Mouse (Mus musculus) heart, adult 2 months (tissue): ENCODE results near the gene Jaml. TPM values are rescaled to one million over a fixed set of nuclear protein-coding genes. Genes with fewer than 3 reads are reported as not detected.

ENCODE experiments used
- DNase-seq, 2 experiments: peaks; one replicate each; pipeline ENCODE4 v3.0.0; 2021
- H3K27ac ChIP-seq: fragments of 200-600 bp; 2 replicates; pipeline ENCODE4 v1.8.1; 2022
- H3K27me3 ChIP-seq: fragments of 200-500 bp; 2 replicates; pipeline ENCODE4 v1.6.1; 2012; ENCODE audit warnings: mild to moderate bottlenecking, low read length, inconsistent platforms, mixed read lengths; ENCODE audit not compliant: control insufficient read depth, insufficient read depth
- H3K36me3 ChIP-seq: fragments of 200-500 bp; 2 replicates; pipeline ENCODE4 v1.6.1; 2012; ENCODE audit warnings: low read length, inconsistent platforms; ENCODE audit not compliant: control insufficient read depth, insufficient read depth
- H3K4me1 ChIP-seq: fragments of 200-500 bp; 2 replicates; pipeline ENCODE4 v1.6.1; 2011; ENCODE audit warnings: low read length; ENCODE audit not compliant: control insufficient read depth, insufficient read depth
- H3K4me3 ChIP-seq: fragments of 200-600 bp; 2 replicates; pipeline ENCODE4 v1.8.1; 2022
- H3K79me2 ChIP-seq: fragments of 200-500 bp; replicated peaks from 2 replicates; pipeline ENCODE4 v1.6.1; 2012; ENCODE audit warnings: mild to moderate bottlenecking, inconsistent platforms, low read length, moderate library complexity, mixed read lengths; ENCODE audit not compliant: control insufficient read depth, insufficient read depth
- H3K9ac ChIP-seq: fragments of 200-500 bp; 2 replicates; pipeline ENCODE4 v1.6.1; 2012; ENCODE audit warnings: low read depth, mild to moderate bottlenecking, control low read depth, inconsistent platforms, low read length, mixed read lengths
- CTCF ChIP-seq: fragments of 200-600 bp; IDR thresholded peaks from 2 replicates; pipeline ENCODE4 v1.8.1; 2022; ENCODE audit warnings: antibody characterized with exemption, mild to moderate bottlenecking, moderate library complexity
- EP300 ChIP-seq: fragments of 200-500 bp; IDR thresholded peaks from 2 replicates; pipeline ENCODE4 v1.6.1; 2011; ENCODE audit warnings: low read depth, low read length, control low read depth; ENCODE audit not compliant: insufficient read depth
- POLR2A ChIP-seq: fragments of 200-500 bp; IDR thresholded peaks from 2 replicates; pipeline ENCODE4 v1.6.1; 2011; ENCODE audit warnings: mild to moderate bottlenecking, low read depth, low read length, control low read depth; ENCODE audit not compliant: insufficient read depth
- WGBS: fragments of 180-500 bp; shearing (Covaris S2); methylation state at CpG from one replicate; pipeline ENCODE4 v1.1.7; 2018; 5-methylcytosine and 5-hydroxymethylcytosine counted together
- intact Hi-C: fragments of 180-260 bp; cut with DNase I; formaldehyde crosslinking; loops from one replicate; pipeline ENCODE4 v1.15.1; 2025
- polyA plus RNA-seq: library from polyadenylated mRNA; depleted of rRNA; stranded (reverse); fragments of >200 nt; gene quantifications from 2 replicates; pipeline ENCODE4 v1.2.3, GENCODE M21; 2012
- total RNA-seq, 2 experiments: library from RNA; stranded (reverse); gene quantifications; 2 replicates each; pipeline ENCODE4 v1.2.3; 2021

Jaml gene
- total and polyA plus RNA-seq, 3 experiments, result 0.14 to 0.29 (median 0.20) TPM

DNA sequence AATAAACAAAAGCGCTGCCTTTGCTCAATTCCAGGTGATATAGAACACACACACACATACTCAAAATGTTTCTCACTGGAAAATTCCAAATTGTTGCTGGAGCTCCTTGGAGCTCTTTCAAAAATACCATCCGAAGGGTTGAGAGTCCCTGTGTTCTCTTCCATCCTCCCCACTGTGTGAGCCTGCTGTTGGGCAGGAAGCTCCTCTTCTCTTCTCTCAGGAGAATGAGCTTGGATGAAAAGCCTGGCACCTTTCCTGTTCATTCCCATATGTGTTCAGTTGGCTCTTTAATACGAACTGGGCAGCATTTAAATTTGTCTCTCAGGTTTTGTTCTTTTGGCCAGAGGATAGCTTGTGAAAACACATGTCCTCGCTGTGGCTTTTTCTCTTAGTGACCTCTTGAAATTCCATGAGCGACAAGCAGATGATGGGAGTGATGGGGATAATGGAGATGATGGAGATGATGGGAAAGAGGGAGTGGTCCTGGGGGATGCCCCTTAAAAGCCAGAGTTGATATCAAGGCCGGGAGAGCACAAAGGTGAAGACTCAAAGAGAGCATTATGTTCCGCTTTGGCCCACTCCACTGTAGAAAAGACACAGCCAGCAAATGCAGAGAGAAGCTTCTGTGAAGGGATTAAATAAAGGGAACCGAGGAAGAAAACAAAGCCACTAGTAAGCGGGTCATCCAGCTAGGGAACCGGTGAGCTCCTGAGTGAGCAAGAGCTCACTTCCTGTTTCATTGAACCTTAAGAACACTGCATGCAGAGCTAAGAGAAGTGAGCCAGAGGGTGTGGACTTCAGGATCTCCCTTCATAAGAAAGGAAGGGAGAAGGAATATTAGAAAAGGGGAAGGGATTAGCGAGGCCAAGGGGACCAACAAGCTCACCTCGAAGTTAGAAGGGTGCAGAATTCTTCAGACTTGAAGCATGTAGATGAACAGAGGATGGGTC, 7.0 kb downstream of the Jaml start:
- Histone ChIP-seq H3K79me2 (no peaks in the 10 kb centered on the region), H3K36me3 (no peaks in the 10 kb centered on the region), H3K9ac (no peak overlapping the region), H3K27ac (no peak overlapping the region), H3K4me1 (no peaks in the 10 kb centered on the region), H3K27me3 (peaks cover 3% of the 10 kb centered on the region; the same call in 1 of the 2 replicates), H3K4me3 (no peak overlapping the region)
- DNase-seq, result no peak
- 68% methylated on average over 12 of the region's 12 CpGs for WGBS
- no peak for TF ChIP-seq CTCF
- no peak for TF ChIP-seq EP300
- no peak for TF ChIP-seq POLR2A
- intact Hi-C loops, result no loop called here

DNA sequence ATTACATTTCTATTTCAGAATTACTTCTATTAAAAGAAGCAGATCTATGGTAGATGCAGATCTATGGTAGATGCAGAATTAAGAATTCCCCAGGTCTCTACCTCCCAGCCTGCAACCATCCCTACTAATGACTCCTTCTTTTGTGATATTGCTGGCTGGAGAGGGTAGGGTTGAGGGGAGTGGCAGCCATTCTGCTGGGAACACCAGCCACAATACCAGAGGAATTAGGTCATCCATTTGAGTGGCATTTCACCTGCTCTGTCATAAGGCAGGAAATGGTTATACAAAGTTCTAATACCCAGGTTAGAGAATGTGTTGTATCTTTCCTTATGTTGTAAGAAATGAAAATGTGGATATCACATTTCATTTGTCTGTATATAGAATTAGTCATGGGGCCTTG, 9.1 kb downstream of the Jaml start:
- no peak for TF ChIP-seq POLR2A
- no peak for TF ChIP-seq CTCF
- no peak for TF ChIP-seq EP300

DNA sequence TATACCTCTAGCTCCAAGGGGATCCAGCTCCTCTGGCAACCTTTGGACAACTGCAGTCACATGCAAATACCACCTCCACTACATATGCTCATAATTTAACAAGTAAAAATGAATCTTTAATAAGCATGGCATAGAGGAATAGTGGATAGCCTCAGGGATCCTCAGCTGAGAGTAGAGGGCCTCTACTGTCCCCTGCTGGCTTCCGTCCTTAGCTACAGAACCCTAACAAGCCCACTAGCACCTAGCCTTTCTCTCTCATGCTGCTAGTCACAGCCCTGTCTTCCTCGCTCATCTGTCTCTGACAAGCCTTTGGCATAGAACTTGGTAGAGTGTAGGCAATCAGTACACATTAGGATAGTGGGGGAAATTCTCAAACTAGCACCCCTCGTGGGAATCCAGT, 11.8 kb downstream of the Jaml start:
- WGBS, result 67% methylated on average over 3 of the region's 3 CpGs
- Histone ChIP-seq H3K79me2 (no peaks in the 10 kb centered on the region), H3K36me3 (no peaks in the 10 kb centered on the region), H3K9ac (no peak overlapping the region), H3K4me3 (no peak overlapping the region), H3K27me3 (peaks cover 2% of the 10 kb centered on the region; the same call in 1 of the 2 replicates), H3K4me1 (peaks cover 1% of the 10 kb centered on the region; the same call in 1 of the 2 replicates), H3K27ac (no peak overlapping the region)
- intact Hi-C loops, result no loop called here
- no peak for DNase-seq
- TF ChIP-seq POLR2A (no peak), CTCF (no peak), EP300 (no peak)

More for the DNA sequence above, 9.1 kb downstream of the Jaml start:
- no peak overlapping the region for H3K4me3 ChIP-seq
- no peak overlapping the region for H3K27ac ChIP-seq
- H3K79me2 ChIP-seq, result no peaks in the 10 kb centered on the region
- H3K9ac ChIP-seq, result no peak overlapping the region
- DNase-seq, result no peak
- no peaks in the 10 kb centered on the region for H3K27me3 ChIP-seq
- intact Hi-C loops, result no loop called here
- H3K36me3 ChIP-seq, result no peaks in the 10 kb centered on the region
- peaks cover 1% of the 10 kb centered on the region; the same call in 1 of the 2 replicates for H3K4me1 ChIP-seq

DNA sequence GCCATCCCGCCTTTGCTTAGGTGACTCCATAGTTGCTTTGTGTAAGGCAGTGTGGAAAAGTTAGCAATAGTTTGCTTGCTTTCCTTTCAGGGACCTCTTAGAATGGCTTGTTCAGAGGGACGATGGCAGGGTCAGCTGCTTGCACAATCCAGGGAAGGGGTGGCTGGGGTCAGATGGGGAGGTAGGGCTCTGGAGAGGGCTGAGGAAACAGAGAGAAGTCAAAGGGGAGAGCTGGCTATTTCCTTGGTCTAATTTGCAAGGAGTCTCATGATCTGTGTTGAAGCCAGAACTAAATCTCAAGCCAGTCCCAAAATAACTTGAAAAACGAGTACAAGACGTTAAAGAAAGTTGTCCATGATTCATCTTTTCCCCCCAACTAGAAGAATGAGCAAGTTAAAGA, 13.7 kb downstream of the Jaml start:
- TF ChIP-seq EP300 (no peak), CTCF (no peak), POLR2A (no peak)

DNA sequence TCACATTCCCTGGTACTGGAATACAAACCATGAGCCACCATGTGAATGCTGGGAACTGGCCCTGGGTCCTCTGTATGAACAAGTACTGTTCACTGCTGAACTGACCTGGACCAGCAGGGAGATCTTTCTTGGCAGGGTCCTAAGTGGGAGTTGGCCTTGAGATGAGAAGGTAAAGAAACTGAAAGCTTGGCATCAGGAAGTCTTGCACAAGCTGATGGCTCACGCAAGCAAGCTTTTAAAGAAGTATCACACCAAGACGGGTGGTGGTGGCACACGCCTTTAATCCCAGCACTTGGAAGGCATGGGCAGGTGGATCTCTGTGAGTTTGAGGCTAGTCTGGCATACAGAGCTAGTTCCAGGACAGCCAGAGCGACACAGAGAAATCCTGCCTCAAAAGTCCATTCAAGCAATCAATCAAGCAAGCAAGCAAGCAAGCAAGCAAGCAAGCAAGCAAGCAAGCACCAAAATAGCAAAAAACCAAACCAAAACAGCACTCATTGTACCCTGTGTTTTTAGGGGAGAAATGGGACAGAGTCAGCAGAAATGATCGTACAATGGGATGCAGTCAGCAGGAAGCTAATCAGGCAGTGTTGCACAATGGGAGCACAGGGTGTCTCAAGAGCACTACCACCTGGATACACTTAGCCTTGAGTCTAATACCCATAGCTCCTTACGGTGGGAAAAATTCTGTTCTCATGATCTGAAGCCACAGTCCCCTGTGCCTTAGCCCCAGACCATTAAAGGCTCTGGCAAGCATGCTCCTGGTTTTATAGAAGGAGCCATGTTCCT, 16.4 kb downstream of the Jaml start:
- peaks cover 2% of the 10 kb centered on the region; the same call in 1 of the 2 replicates for H3K27me3 ChIP-seq
- TF ChIP-seq POLR2A (no peak), CTCF (no peak), EP300 (no peak)
- no peak overlapping the region for H3K9ac ChIP-seq
- 76% methylated on average over 6 of the region's 6 CpGs for WGBS
- no peak overlapping the region for H3K4me3 ChIP-seq
- H3K79me2 ChIP-seq, result no peaks in the 10 kb centered on the region
- peaks cover 1% of the 10 kb centered on the region; the same call in 1 of the 2 replicates for H3K4me1 ChIP-seq
- intact Hi-C loops, result no loop called here
- no peaks in the 10 kb centered on the region for H3K36me3 ChIP-seq
- peak in 1 of 2 experiments; percentile 24 for DNase-seq
- no peak overlapping the region for H3K27ac ChIP-seq

More for the DNA sequence above, 13.7 kb downstream of the Jaml start:
- DNase-seq, result no peak
- peaks cover 2% of the 10 kb centered on the region; the same call in 1 of the 2 replicates for H3K27me3 ChIP-seq
- intact Hi-C loops, result no loop called here
- peak overlapping the region; percentile 23 for H3K27ac ChIP-seq
- H3K36me3 ChIP-seq, result no peaks in the 10 kb centered on the region
- peaks cover 1% of the 10 kb centered on the region; the same call in 1 of the 2 replicates for H3K4me1 ChIP-seq
- H3K4me3 ChIP-seq, result no peak overlapping the region
- no peaks in the 10 kb centered on the region for H3K79me2 ChIP-seq
- WGBS, result 36% methylated on average over 4 of the region's 4 CpGs
- H3K9ac ChIP-seq, result no peak overlapping the region
